8 mouse cellular contexts compared by ENCODE assay signal in the genomic region with DNA sequence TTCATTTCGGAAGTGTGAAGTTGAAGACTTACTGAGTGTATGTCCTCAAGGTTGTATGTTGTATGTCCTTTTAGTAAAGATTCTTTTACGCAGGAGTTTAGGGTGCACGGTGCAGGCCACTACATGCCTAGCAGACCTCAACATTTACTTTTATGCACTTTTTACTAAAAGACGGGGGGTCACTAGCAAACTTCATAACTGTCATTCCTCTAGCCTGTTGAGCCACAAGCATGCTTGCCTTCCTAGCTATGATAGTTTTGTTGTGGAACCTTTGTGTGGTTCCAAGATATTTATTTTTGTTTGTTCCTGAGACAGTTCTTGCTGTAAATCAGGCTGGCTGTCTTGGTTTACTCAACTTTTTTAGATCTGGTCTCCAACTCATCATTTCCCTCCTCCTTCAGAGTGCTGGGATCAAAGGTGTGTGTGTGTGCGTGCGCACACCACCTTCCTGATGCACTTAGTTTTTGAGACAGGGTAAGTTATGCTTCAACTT. TPM values are rescaled to one million over a fixed set of nuclear protein-coding genes. Genes with fewer than 3 reads are reported as not detected.
A peak's percentile ranks its signal among the peaks of the same experiment; 100 is the strongest.
DNase-seq lines count a peak whose midpoint lies in the region; ATAC-seq and TF ChIP-seq lines count a peak whose summit lies in the region.

No protein-coding gene starts in this region.

- peaks cover 51% of the 10 kb centered on the region for H3K36me3 ChIP-seq in ES-Bruce4 (ENCODE audit: control insufficient read depth, insufficient read depth, low read length, poor library complexity, severe bottlenecking)
- H3K36me3 ChIP-seq in hindbrain, embryonic 11.5 days (ENCODE audit: control insufficient read depth, insufficient read depth, low read length): peaks cover 13% of the 10 kb centered on the region
- peaks cover 46% of the 10 kb centered on the region for H3K36me3 ChIP-seq in liver, embryonic 14.5 days (replicated peaks; ENCODE audit: control insufficient read depth, insufficient read depth, low read depth)

- H3K27me3 ChIP-seq in ES-Bruce4 (ENCODE audit: control insufficient read depth, insufficient read depth, low read length, poor library complexity, severe bottlenecking): no peaks in the 10 kb centered on the region
- no peaks in the 10 kb centered on the region for H3K27me3 ChIP-seq in hindbrain, embryonic 11.5 days (ENCODE audit: control insufficient read depth, insufficient read depth, low read length)
- no peaks in the 10 kb centered on the region for H3K27me3 ChIP-seq in liver, embryonic 14.5 days (ENCODE audit: control insufficient read depth, insufficient read depth, low read length)

- intact Hi-C loops in gastrocnemius, adult 2 months (cut with DNase I): loop anchor here (10.0 kb wide), 1 partner anchor 339 kb away; a partner anchor contains a TSS
- intact Hi-C loops in gastrocnemius, postnatal 14 days (cut with DNase I; ENCODE audit: low total_unique reads): no loop called here

- no peak for TF ChIP-seq CTCF in gastrocnemius, adult 2 months (IDR thresholded peaks at IDR 0.05)
- no peak for TF ChIP-seq CTCF in ES-Bruce4 (IDR thresholded peaks at IDR 0.05; ENCODE audit: low read depth, low read length)
- TF ChIP-seq CTCF in liver, embryonic 14.5 days (IDR thresholded peaks at IDR 0.05; ENCODE audit: low read depth): no peak

- no peaks in the 10 kb centered on the region for H3K9me3 ChIP-seq in ES-Bruce4 (replicated peaks; ENCODE audit: control insufficient read depth, insufficient read depth, low read length, poor library complexity, severe bottlenecking)
- no peaks in the 10 kb centered on the region for H3K9me3 ChIP-seq in hindbrain, embryonic 11.5 days (ENCODE audit: control insufficient read depth, low read length)
- no peaks in the 10 kb centered on the region for H3K9me3 ChIP-seq in liver, embryonic 14.5 days (ENCODE audit: control insufficient read depth, low read length)

- peak overlapping the region; percentile 89 for H3K9ac ChIP-seq in ES-Bruce4 (ENCODE audit: low read depth, poor library complexity, severe bottlenecking)
- peak overlapping the region; percentile 98 for H3K9ac ChIP-seq in hindbrain, embryonic 11.5 days (ENCODE audit: low read depth, low read length)
- H3K9ac ChIP-seq in liver, embryonic 14.5 days (replicated peaks): peak overlapping the region; percentile 99

- H3K4me3 ChIP-seq in gastrocnemius, adult 2 months: peak overlapping the region; percentile 97
- peak overlapping the region; percentile 99 for H3K4me3 ChIP-seq in ES-Bruce4 (ENCODE audit: low read depth, low read length)
- H3K4me3 ChIP-seq in hindbrain, embryonic 11.5 days (ENCODE audit: low read depth, low read length): peak overlapping the region; percentile 90
- H3K4me3 ChIP-seq in liver, embryonic 14.5 days (ENCODE audit: insufficient read depth in 1 of 2, low read depth in 2 of 2, low read length in 2 of 2): peak overlapping the region; percentile 95 to 98

- H3K4me2 ChIP-seq in hindbrain, embryonic 11.5 days (replicated peaks; ENCODE audit: low read depth, low read length): peak overlapping the region; percentile 95
- H3K4me2 ChIP-seq in liver, embryonic 14.5 days (ENCODE audit: low read depth): peak overlapping the region; percentile 89

- DNase-seq in gastrocnemius, adult 2 months: no peak
- no peak for DNase-seq in gastrocnemius, adult 18-20 months (ENCODE audit: low spot score)
- DNase-seq in hindbrain, embryonic 11.5 days (ENCODE audit: low spot score): no peak
- DNase-seq in liver, embryonic 14.5 days (ENCODE audit: low read depth in 3 of 3, low spot score in 3 of 3): no peak
- DNase-seq in gastrocnemius, postnatal 14 days: no peak
- DNase-seq in urinary bladder, adult 2 months (ENCODE audit: low spot score): no peak
- no peak for DNase-seq in urinary bladder, postnatal 10 days (ENCODE audit: low spot score)

- no peak for TF ChIP-seq POLR2A in ES-Bruce4 (IDR thresholded peaks at IDR 0.05; ENCODE audit: insufficient read depth, low read length)

- 0% methylated on average over 6 of the region's 6 CpGs for WGBS in hindbrain, embryonic 11.5 days
- 1% methylated on average over 6 of the region's 6 CpGs for WGBS in liver, embryonic 14.5 days (ENCODE audit: insufficient replicate concordance)

- TF ChIP-seq EP300 in ES-Bruce4 (IDR thresholded peaks at IDR 0.05; ENCODE audit: insufficient read depth, low read depth, low read length): no peak
- TF ChIP-seq EP300 in liver, embryonic 14.5 days (IDR thresholded peaks at IDR 0.05; ENCODE audit: low read depth): no peak

- ATAC-seq in hindbrain, embryonic 11.5 days (ENCODE audit: low FRiP score): no peak
- no peak for ATAC-seq in liver, embryonic 14.5 days (ENCODE audit: insufficient read depth)

- H3K27ac ChIP-seq in gastrocnemius, adult 2 months: peak overlapping the region; percentile 99
- 0 out of 2 replicates have a peak overlapping the region, but pooled peaks have one; percentile 90 for H3K27ac ChIP-seq in ES-Bruce4 (ENCODE audit: insufficient read depth, low read length)
- H3K27ac ChIP-seq in hindbrain, embryonic 11.5 days (ENCODE audit: low read depth, low read length): no peak overlapping the region
- H3K27ac ChIP-seq in liver, embryonic 14.5 days: peak overlapping the region; percentile 91

- peaks cover 1% of the 10 kb centered on the region for H3K4me1 ChIP-seq in ES-Bruce4 (ENCODE audit: control insufficient read depth, insufficient read depth, low read length)
- H3K4me1 ChIP-seq in hindbrain, embryonic 11.5 days (replicated peaks; ENCODE audit: control insufficient read depth, insufficient read depth, low read length): no peaks in the 10 kb centered on the region
- peaks cover 9 to 19% of the 10 kb centered on the region in 2 experiments; a peak in 3 of 4 replicates for H3K4me1 ChIP-seq in liver, embryonic 14.5 days (replicated peaks; ENCODE audit: control insufficient read depth in 2 of 2, insufficient read depth in 2 of 2, low read length in 1 of 2)

RNA-seq across cellular contexts. Expression of a gene that starts 1.2 kb away (rescaled TPM):
- 10 to 100 TPM; 38.8 to 55.6 TPM for total RNA-seq in gastrocnemius, adult 2 months (2021)
- 10 to 100 TPM; 37.4 to 48.6 TPM for total RNA-seq in gastrocnemius, adult 18-20 months (2021)
- polyA plus RNA-seq in ES-Bruce4 (2011; ENCODE audit: insufficient read depth, insufficient read length, low read depth, missing spikeins): 541 and 557 TPM in 2 replicates
- 847 and 854 TPM in 2 replicates for polyA plus RNA-seq in hindbrain, embryonic 11.5 days (2014; fragmentation: Nextera tagmentation; extraction: Ambion mirVana)
- polyA plus RNA-seq in liver, embryonic 14.5 days (2012; rRNA removed): 91.1 and 123 TPM in 2 replicates
- polyA plus RNA-seq in liver, embryonic 14.5 days (2014; fragmentation: Nextera tagmentation; extraction: Ambion mirVana): 269 and 272 TPM in 2 replicates
- total RNA-seq in gastrocnemius, postnatal 14 days (2021): 10 to 100 TPM; 50.7 to 52.3 TPM
- polyA plus RNA-seq in urinary bladder, adult 2 months (2012; rRNA removed): 139 and 169 TPM in 2 replicates

RNA-seq across cellular contexts. Expression of a gene that starts 25.8 kb away (rescaled TPM):
- total RNA-seq in gastrocnemius, adult 2 months (2021): 10 to 100 TPM; 26.9 to 29.2 TPM
- 10 to 100 TPM; 20.2 to 22.4 TPM for total RNA-seq in gastrocnemius, adult 18-20 months (2021)
- polyA plus RNA-seq in ES-Bruce4 (2011; ENCODE audit: insufficient read depth, insufficient read length, low read depth, missing spikeins): 171 TPM in 2 replicates
- 141 and 151 TPM in 2 replicates for polyA plus RNA-seq in hindbrain, embryonic 11.5 days (2014; fragmentation: Nextera tagmentation; extraction: Ambion mirVana)
- polyA plus RNA-seq in liver, embryonic 14.5 days (2012; rRNA removed): 24.5 and 31.8 TPM in 2 replicates
- 29.2 and 32.7 TPM in 2 replicates for polyA plus RNA-seq in liver, embryonic 14.5 days (2014; fragmentation: Nextera tagmentation; extraction: Ambion mirVana)
- total RNA-seq in gastrocnemius, postnatal 14 days (2021): 10 to 100 TPM; 25.3 to 29.0 TPM
- 81.3 and 97.5 TPM in 2 replicates for polyA plus RNA-seq in urinary bladder, adult 2 months (2012; rRNA removed)

RNA-seq across cellular contexts. Expression of a gene that starts 57.2 kb away (rescaled TPM):
- total RNA-seq in gastrocnemius, adult 2 months (2021): 100 to 1,000 TPM in 1 of 2 experiments, 10 to 100 TPM in 1; 32.6 to 103 TPM
- total RNA-seq in gastrocnemius, adult 18-20 months (2021): 10 to 100 TPM; 31.9 to 63.3 TPM
- polyA plus RNA-seq in ES-Bruce4 (2011; ENCODE audit: insufficient read depth, insufficient read length, low read depth, missing spikeins): 171 and 178 TPM in 2 replicates
- 33.4 and 36.8 TPM in 2 replicates for polyA plus RNA-seq in hindbrain, embryonic 11.5 days (2014; fragmentation: Nextera tagmentation; extraction: Ambion mirVana)
- 2.6 and 3.0 TPM in 2 replicates for polyA plus RNA-seq in liver, embryonic 14.5 days (2012; rRNA removed)
- 6.5 and 7.0 TPM in 2 replicates for polyA plus RNA-seq in liver, embryonic 14.5 days (2014; fragmentation: Nextera tagmentation; extraction: Ambion mirVana)
- 10 to 100 TPM; 24.1 to 70.7 TPM for total RNA-seq in gastrocnemius, postnatal 14 days (2021)
- 39.8 and 42.3 TPM in 2 replicates for polyA plus RNA-seq in urinary bladder, adult 2 months (2012; rRNA removed)
